Mouse (Mus musculus): ENCODE measurements at regions not wholly inside any gene's neighbourhood (a gene's known extent, or its start where the extent isn't known, plus 50 kb on each side); places are given as distances from the start of the nearest gene placed in this dataset.
A peak's percentile ranks its signal among the peaks of the same experiment; 100 is the strongest.
"Not testable (repeated sequence)": the region's sequence is repeated elsewhere in the genome, so short reads cannot be mapped to it uniquely, and the experiment has no call there.

- 85% methylated on average over 15 of the region's 15 CpGs for WGBS
These were observed 147.7 kb upstream of the Trpc7 start for GRCm38 (mm10) chr13:57043316-57043974.

GRCm38 (mm10) chr13:57042514-57042913 lies 146.7 kb upstream of the Trpc7 start:
- ATAC-seq: no peak; the same call in 1 of the 2 replicates

More at GRCm38 (mm10) chr13:57043316-57043974, 147.7 kb upstream of the Trpc7 start:
- no peaks in the 10 kb centered on the region for H3K36me3 ChIP-seq (ENCODE audit: control insufficient read depth, insufficient read depth)
- H3K27ac ChIP-seq (ENCODE audit: low read depth, low read length): no peak overlapping the region
- TF ChIP-seq CTCF (IDR thresholded peaks at IDR 0.05; ENCODE audit: low read depth): no peak
- H3K27me3 ChIP-seq (replicated peaks; ENCODE audit: control insufficient read depth, insufficient read depth, low read length): no peaks in the 10 kb centered on the region
- no peak overlapping the region for H3K4me2 ChIP-seq (replicated peaks; ENCODE audit: low read depth)
- no peak overlapping the region for H3K4me3 ChIP-seq (ENCODE audit: low read depth, low read length)
- H3K9ac ChIP-seq (ENCODE audit: low read depth, low read length): no peak overlapping the region
- H3K4me1 ChIP-seq (replicated peaks; ENCODE audit: control insufficient read depth, insufficient read depth, low read length): no peaks in the 10 kb centered on the region
- no peak for ATAC-seq
- H3K9me3 ChIP-seq (ENCODE audit: control insufficient read depth): no peaks in the 10 kb centered on the region

GRCm38 (mm10) chr13:57032871-57033270 lies 137.1 kb upstream of the Trpc7 start:
- Histone ChIP-seq H3K27me3 (replicated peaks; ENCODE audit: control insufficient read depth, insufficient read depth, low read length) (no peaks in the 10 kb centered on the region), H3K9me3 (ENCODE audit: control insufficient read depth) (no peaks in the 10 kb centered on the region), H3K36me3 (ENCODE audit: control insufficient read depth, insufficient read depth) (no peaks in the 10 kb centered on the region), H3K9ac (ENCODE audit: low read depth, low read length) (no peak overlapping the region), H3K4me1 (replicated peaks; ENCODE audit: control insufficient read depth, insufficient read depth, low read length) (no peaks in the 10 kb centered on the region), H3K4me2 (replicated peaks; ENCODE audit: low read depth) (no peak overlapping the region), H3K4me3 (ENCODE audit: low read depth, low read length) (no peak overlapping the region), H3K27ac (ENCODE audit: low read depth, low read length) (no peak overlapping the region)
- WGBS: 80% methylated on average over 4 of the region's 4 CpGs
- no peak for TF ChIP-seq CTCF (IDR thresholded peaks at IDR 0.05; ENCODE audit: low read depth)
- ATAC-seq: no peak

More at GRCm38 (mm10) chr13:57042514-57042913, 146.7 kb upstream of the Trpc7 start:
- Histone ChIP-seq H3K4me3 (ENCODE audit: low read depth, low read length) (no peak overlapping the region), H3K4me1 (replicated peaks; ENCODE audit: control insufficient read depth, insufficient read depth, low read length) (no peaks in the 10 kb centered on the region), H3K36me3 (ENCODE audit: control insufficient read depth, insufficient read depth) (no peaks in the 10 kb centered on the region), H3K27me3 (replicated peaks; ENCODE audit: control insufficient read depth, insufficient read depth, low read length) (no peaks in the 10 kb centered on the region), H3K9me3 (ENCODE audit: control insufficient read depth) (no peaks in the 10 kb centered on the region), H3K4me2 (replicated peaks; ENCODE audit: low read depth) (no peak overlapping the region), H3K9ac (ENCODE audit: low read depth, low read length) (no peak overlapping the region), H3K27ac (ENCODE audit: low read depth, low read length) (no peak overlapping the region)
- WGBS: 57% methylated on average over 5 of the region's 5 CpGs
- peak; percentile 65 for TF ChIP-seq CTCF (IDR thresholded peaks at IDR 0.05; ENCODE audit: low read depth)

GRCm38 (mm10) chr13:57017553-57018341 lies 122.0 kb upstream of the Trpc7 start:
- H3K9me3 ChIP-seq (ENCODE audit: control insufficient read depth): no peaks in the 10 kb centered on the region
- no peaks in the 10 kb centered on the region for H3K27me3 ChIP-seq (replicated peaks; ENCODE audit: control insufficient read depth, insufficient read depth, low read length)
- H3K4me1 ChIP-seq (replicated peaks; ENCODE audit: control insufficient read depth, insufficient read depth, low read length): no peaks in the 10 kb centered on the region
- 70% methylated on average over 11 of the region's 11 CpGs for WGBS
- no peaks in the 10 kb centered on the region for H3K36me3 ChIP-seq (ENCODE audit: control insufficient read depth, insufficient read depth)
- no peak overlapping the region for H3K4me3 ChIP-seq (ENCODE audit: low read depth, low read length)
- no peak overlapping the region for H3K27ac ChIP-seq (ENCODE audit: low read depth, low read length)
- no peak for TF ChIP-seq CTCF (IDR thresholded peaks at IDR 0.05; ENCODE audit: low read depth)
- ATAC-seq: no peak
- H3K9ac ChIP-seq (ENCODE audit: low read depth, low read length): no peak overlapping the region
- H3K4me2 ChIP-seq (replicated peaks; ENCODE audit: low read depth): no peak overlapping the region

- H3K9ac ChIP-seq (ENCODE audit: low read depth, low read length): no peak overlapping the region
- no peaks in the 10 kb centered on the region for H3K27me3 ChIP-seq (replicated peaks; ENCODE audit: control insufficient read depth, insufficient read depth, low read length)
- TF ChIP-seq CTCF (IDR thresholded peaks at IDR 0.05; ENCODE audit: low read depth): no peak
- no peaks in the 10 kb centered on the region for H3K9me3 ChIP-seq (ENCODE audit: control insufficient read depth)
- no peak overlapping the region for H3K4me3 ChIP-seq (ENCODE audit: low read depth, low read length)
- no peak for ATAC-seq
- H3K4me1 ChIP-seq (replicated peaks; ENCODE audit: control insufficient read depth, insufficient read depth, low read length): no peaks in the 10 kb centered on the region
- H3K27ac ChIP-seq (ENCODE audit: low read depth, low read length): no peak overlapping the region
- no peaks in the 10 kb centered on the region for H3K36me3 ChIP-seq (ENCODE audit: control insufficient read depth, insufficient read depth)
- WGBS: 59% methylated on average over 13 of the region's 13 CpGs
- H3K4me2 ChIP-seq (replicated peaks; ENCODE audit: low read depth): no peak overlapping the region
These were observed 120.9 kb upstream of the Trpc7 start for GRCm38 (mm10) chr13:57016465-57017272.

GRCm38 (mm10) chr13:57007236-57007635 lies 111.4 kb upstream of the Trpc7 start:
- H3K9ac ChIP-seq (ENCODE audit: low read depth, low read length); H3K27ac ChIP-seq (ENCODE audit: low read depth, low read length); H3K4me1 ChIP-seq (replicated peaks; ENCODE audit: control insufficient read depth, insufficient read depth, low read length); H3K27me3 ChIP-seq (replicated peaks; ENCODE audit: control insufficient read depth, insufficient read depth, low read length); ATAC-seq; H3K4me3 ChIP-seq (ENCODE audit: low read depth, low read length); H3K9me3 ChIP-seq (ENCODE audit: control insufficient read depth); H3K36me3 ChIP-seq (ENCODE audit: control insufficient read depth, insufficient read depth); H3K4me2 ChIP-seq (replicated peaks; ENCODE audit: low read depth): not testable (repeated sequence)
- WGBS: 95% methylated on average over 8 of the region's 8 CpGs
